Mouse (Mus musculus) adrenal gland, postnatal 14 days (tissue): ENCODE data around the gene Psrc1. TPM values are rescaled to one million over a fixed set of nuclear protein-coding genes. Genes with fewer than 3 reads are reported as not detected.
A peak's percentile ranks its signal among the peaks of the same experiment; 100 is the strongest.

ENCODE experiments used
- DNase-seq: peaks from one replicate; pipeline ENCODE4 v3.0.0; 2021; ENCODE audit warnings: mixed read lengths
- total RNA-seq: library from RNA; stranded (reverse); gene quantifications from 2 replicates; pipeline ENCODE4 v1.2.3, GENCODE M21; 2021

Psrc1 gene
- total RNA-seq, 1 experiment from 2014 or later, result 4.1 TPM

DNA sequence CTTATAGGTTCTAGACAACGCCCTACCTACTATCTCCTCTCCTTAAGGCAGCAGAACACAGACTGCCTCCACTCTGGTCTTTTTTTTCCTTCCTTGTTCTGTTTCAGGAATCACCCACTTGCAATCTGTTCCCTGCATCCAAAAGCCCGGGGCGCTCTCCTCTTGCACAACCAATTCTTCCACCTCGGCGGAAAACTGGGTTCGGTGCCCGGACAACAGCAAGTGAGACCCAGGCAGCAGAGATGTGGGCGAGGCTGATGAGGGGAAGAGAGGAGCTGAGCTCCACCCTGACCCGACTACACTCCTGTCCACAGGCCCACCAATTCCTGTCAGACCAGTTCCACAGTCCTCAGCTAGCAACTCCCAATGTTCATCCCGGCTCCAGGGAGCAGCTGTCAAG is 2.5 kb downstream of the Psrc1 start:
- no peak for DNase-seq

DNA sequence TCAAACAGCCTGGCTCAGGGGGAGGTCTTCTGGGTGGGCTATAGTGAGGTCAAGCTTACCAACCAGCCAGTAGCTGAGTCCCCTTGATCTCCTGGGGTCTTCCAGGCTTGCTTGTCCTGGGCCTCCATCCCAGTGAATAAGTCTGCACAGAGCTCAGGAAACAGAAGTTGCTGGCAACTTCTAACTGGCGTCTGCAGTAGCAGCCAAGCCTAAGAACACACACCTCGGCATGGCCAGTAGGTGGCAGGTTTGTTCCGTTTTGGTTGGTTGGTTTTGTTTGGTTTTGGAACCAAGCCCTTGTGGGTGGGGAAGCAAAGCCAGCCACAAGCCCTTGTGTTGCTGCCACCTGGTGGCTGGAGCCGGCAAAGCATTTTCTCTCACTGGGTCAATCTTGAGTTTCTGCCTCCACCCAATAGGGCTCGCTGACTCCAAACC is 5.5 kb downstream of the Psrc1 start:
- peak; percentile 96 for DNase-seq

DNA sequence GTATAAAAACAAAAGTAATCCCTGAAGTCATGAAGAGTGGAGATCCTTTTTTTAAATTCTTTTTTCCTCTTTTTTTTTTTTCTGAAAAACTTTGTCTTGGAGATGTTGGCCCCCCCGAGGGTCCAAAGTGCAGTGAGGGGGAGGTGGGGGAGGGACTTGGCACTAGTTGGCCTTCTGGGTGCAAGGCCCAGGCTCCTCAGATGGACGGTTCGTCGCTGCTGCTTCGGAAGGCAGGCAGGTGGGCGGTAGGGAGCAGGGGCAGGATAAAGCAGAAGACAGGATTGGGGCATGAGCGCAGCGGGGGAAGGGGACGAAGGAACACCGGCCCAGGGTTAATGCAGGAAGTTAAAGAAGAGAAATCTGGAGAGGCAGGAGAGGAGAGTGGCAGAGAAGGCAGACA is 8.7 kb downstream of the Psrc1 start:
- no peak for DNase-seq

DNA sequence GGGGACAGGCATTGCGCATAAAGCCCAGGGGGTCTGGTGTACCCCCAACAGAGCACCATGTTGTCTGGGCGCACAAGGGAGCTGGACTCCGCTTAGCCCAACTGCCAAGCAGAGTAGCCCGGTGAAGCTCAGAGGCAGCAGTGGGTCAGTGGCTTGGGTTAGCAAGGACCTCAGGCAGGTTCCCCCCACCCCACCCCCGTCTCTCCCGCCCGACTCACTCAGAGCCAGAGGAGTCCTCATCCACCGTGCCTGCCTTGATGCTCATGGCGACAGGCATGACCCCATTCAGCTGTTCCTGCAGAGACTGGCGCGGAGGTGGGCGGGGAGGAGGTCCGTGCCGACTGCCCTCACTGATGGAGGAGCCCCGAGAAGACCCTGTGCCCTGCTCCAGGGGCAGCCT is 9.2 kb downstream of the Psrc1 start:
- no peak for DNase-seq

GRCm38 (mm10) chr3:108398281-108398680 is 14.6 kb downstream of the Psrc1 start:
- DNase-seq, result no peak

- no peak for DNase-seq
Measured at GRCm38 (mm10) chr3:108400442-108400841, 16.8 kb downstream of the Psrc1 start.

DNA sequence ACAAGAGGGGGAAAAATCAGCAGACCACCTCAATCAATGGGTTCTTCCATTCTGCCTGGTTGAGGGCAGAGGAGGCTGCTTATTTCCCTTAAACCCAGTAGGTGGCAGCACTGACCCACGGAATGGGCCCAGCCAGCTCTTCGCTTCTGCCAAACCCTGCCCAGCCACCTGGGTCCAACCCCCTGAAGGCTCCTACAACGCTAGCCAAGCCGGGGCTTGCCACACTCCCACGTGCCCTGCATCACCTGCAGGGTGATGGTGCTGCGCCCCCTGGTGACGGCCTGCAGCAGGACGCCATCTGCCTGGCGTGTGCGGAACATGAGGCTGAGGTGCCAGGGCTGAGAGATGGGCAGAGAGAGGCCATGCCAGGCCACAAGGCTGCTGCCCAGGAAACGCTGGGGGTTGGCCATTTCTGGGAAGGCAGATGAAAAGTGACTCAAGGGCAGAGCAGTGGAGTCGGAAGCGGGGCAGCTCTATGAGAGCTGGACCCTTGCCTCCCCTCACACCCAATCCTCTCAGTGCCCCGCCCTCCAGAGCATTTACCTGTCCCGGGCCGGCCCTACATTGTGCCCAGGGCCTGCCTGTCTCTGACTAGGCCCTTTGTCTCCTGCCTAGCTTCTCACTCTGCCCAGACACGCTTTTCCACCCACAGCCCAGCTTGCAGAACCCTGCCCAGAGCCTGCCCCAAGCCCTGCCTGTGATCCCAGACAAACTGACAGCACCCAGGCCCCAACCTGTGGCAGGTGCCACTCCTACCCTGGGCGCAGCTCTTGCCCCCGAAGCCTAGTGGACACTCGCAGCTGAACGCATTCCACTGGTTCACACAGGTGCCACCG is 18.3 kb downstream of the Psrc1 start:
- peak; percentile 96 for DNase-seq

- no peak for DNase-seq
Measured at GRCm38 (mm10) chr3:108402528-108402920, 18.9 kb downstream of the Psrc1 start.

DNA sequence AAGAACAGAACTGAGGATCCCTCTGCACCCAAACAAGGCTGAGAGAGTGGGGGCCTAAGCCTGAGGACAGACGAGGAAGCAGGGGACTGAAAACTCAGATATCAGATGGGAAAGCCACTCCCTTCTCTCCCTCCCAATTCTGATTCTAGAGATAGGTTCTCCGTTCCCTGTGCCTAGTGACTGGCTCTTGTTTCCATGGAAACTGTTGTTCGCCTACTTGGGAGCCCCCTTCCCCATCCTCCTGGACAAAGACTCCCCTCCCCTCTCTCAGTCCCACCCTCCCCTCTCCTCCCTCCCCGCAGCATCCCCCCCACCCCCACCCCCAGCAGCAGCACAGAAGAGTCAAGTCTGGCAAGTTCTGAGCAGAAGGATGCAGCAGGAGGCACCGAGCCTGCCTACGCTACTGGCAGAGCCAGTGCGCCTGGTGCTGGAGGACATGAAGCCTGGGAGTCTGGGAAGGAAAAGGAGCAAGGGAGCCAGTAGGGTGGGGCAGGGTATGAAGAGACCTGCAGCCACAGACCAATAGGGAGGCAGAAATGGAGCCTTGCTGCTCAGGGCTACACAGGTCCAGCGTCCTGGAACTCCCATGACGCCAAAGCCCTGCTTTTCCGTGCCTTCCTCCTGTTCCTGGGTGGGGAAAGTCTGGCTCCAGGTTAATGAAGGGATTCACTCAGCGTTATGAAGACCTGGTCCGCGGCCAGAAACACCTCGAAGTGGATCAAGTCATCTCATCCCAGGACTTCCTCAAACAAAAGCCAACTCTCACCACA is 22.1 kb downstream of the Psrc1 start:
- DNase-seq, result no peak

DNA sequence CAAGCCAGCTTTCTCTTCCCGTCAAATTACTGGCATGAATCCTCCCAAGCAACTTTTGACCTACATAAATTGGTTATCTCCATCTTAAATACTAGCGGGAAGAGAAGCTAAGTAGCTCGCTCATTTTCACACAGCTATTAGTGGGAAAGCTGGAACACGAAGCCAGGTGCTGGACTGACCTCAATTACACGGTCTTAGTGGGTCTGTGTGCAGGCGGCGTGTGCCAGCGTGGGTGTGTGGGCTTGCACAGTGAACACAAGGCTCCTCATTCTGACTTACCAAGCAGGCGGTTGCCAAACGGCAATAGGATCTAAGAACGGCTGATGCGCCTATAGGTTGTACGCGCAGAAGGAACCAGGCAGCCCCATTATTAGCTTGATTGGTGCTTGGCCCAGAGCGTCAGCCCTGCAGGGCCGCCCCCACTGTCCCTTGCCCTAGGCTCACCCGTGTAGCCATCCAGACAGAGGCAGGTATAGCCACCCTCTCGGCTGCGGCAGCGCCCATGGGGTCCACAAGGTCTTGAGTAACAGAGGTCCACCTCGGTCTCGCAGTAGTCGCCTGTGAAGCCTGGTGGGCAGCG is 22.8 kb downstream of the Psrc1 start:
- no peak for DNase-seq

- DNase-seq, result no peak
Measured at GRCm38 (mm10) chr3:108408517-108409008, 24.9 kb downstream of the Psrc1 start.

GRCm38 (mm10) chr3:108409656-108410358 is 26.2 kb downstream of the Psrc1 start:
- DNase-seq, result no peak

DNA sequence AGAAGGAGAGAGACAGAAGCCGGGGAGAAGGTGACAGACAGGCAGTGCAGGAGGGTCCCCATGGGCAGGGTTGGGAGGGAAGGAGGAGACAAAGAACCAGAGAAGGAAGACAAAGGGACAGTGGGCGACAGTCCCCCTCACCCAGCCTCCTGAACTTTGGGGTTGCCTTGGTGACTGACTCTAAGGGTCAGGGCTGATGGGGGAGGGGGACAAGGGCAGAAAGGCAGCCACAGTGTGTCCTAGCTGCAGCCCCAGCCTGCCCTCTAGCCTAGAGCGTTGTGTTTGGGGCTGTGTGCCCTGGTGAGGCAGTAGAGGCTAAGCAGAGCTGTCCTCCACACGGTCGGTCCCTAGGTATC is 26.7 kb downstream of the Psrc1 start:
- no peak for DNase-seq

GRCm38 (mm10) chr3:108411026-108411753 is 27.6 kb downstream of the Psrc1 start:
- DNase-seq, result no peak

DNA sequence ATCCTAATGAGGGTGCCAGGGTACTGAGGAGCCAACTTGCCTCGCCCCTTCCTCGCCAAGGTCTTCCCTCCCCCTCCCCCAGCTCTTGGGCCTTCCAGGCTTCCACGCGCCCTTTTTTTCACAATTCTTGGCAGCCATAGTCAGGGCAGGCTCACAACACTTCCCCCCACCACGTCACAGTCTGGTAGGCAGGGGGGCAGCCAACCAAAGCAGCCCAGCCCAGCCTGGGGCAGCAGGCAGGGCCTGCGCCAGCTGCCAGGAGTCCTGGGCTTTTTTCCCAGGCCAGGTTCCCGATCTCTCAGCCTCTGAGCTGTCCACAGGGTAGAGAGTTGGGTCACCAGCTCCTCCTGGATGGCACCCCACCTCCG is 28.1 kb downstream of the Psrc1 start:
- peak; percentile 68 for DNase-seq

GRCm38 (mm10) chr3:108413634-108414360 is 30.2 kb downstream of the Psrc1 start:
- DNase-seq, result no peak

DNA sequence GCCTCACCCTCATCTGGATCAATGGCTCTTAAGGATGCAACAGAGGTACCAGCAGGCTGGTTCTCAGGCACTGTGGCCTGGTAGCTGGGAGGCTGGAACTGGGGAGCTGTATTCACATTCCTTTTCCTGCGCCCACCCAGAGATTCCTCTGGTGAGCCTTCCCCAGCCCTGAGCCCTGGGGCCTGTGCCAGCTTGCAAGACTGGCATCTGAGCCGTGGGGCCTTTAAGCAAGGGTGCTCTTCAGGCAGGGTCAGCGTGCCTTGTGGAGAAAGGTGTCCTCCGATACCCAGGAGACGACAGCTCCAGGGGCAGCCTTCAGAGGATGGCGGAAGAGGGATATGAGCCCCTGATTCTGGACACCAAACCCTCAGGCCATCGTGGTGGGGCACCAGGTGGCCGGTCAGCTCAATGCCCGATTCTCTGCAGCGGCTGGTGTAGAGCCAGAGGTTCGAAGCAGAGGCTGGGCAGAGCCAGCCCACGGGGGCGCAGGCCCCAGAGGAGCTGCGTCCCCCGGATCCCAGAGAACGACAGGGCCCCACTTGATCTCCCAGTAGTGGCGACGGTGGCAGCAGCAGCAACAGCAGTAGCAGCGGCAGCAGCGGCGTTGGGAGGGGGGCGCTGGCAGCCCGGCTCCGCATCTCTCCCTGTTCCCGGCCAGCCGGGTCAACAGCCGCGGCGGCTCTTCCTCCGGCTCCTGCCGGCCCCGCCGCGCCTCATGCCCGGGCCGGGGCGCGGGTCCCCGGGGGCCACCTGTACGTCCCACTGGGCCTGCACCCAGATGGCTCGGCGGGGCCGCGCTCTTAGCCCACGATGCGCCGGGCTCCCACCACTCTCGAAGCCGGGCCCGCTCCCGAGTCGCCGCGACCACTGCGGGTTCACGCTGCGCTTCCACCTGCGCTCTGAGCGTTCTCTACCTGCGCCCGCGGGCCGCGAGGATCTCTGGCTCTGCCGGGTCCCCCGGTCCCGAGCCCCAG is 31.5 kb downstream of the Psrc1 start, which contains the start of gene Celsr2:
Celsr2 (minus strand) TSS at position 696 of the 974 bp plus-strand sequence.
- DNase-seq, result peak; percentile 54

DNA sequence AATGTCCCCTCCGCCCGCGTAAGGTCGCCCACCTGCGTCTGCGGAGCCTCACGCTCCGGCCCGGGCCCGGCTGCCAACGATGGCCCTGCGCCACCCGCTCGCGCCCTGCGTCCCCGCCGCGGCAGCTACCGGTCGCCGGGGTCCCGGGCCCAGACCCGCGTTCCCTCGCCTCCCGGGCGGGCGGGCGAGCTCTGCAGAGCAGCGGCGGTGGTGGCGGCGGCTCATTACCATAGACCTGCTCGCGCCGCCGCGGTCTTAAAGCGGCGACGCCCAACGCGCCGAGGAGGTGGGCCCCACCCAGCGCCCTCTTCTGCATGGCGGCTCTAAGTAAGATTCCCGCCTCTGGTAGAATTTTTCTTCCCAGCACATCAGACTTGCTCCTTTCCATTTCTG is 32.2 kb downstream of the Psrc1 start:
- DNase-seq, result peak; percentile 84

DNA sequence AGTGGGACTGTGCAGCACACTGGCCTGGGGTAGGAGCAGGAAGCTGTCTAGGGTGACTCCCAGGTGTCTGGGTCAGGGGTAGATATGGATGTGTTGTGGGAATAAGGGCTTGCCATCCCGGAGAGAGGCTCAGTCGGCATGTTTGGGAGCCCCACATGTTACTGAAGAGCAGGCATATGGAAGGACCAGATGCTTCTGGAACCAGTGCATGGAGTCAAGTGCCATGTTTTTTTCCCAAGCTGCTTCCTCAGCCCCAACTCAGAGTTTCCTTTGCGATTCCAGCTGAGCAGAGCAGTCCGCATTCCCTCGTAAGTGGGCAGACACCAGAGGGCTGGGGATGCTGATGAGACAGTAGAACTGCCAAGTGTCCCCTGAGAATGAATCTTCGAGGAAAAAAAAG is 39.4 kb downstream of the Psrc1 start:
- no peak for DNase-seq
